Mouse (Mus musculus): Measurements from ENCODE around the gene Gm14434. TPM values are rescaled to one million over a fixed set of nuclear protein-coding genes. Genes with fewer than 3 reads are reported as not detected.
"Not testable (repeated sequence)": the region's sequence is repeated elsewhere in the genome, so short reads cannot be mapped to it uniquely, and the experiment has no call there.

Gm14434 gene
- total RNA-seq (2014; fragmentation: Nextera tagmentation): not detected in 2 replicates
- 14.5 and 15.6 TPM in 2 replicates for total RNA-seq (2017)

GRCm38 (mm10) chr2:176486683-176487082 lies at the start of gene Gm14434:
Gm14434 (minus strand) TSS chr2:176486783.
- not testable (repeated sequence) for ATAC-seq (replicated peaks; ENCODE audit: low FRiP score, low TSS enrichment, poor library complexity, severe bottlenecking)

DNA sequence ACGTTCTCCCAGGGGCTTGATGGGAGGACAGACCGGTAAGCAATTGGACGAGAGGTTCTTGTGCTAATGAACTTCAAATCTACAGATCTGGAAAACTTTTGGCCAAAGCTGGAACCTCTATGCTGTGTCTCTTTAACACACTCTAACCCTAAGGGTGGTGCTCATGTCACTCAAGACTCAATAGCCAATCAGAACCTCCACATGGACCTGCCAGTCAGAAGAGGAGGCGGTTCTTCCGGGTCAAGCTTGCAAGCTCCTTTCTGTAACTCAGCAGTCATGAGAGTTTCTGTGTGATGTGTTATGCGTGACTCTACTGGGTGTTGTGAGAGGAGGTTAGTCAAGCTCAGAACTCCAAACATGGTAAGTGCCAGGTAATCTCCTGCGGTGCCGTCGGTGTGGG lies 34.2 kb upstream of the Gm14434 start, which contains the start of gene Zfp967:
Gene Zfp967, plus strand, starts transcription at position 301 of the 400 bp plus-strand sequence.
- not testable (repeated sequence) for ATAC-seq (replicated peaks; ENCODE audit: low FRiP score, low TSS enrichment, poor library complexity, severe bottlenecking)

- ATAC-seq (replicated peaks; ENCODE audit: low FRiP score, low TSS enrichment, poor library complexity, severe bottlenecking): not testable (repeated sequence)
Measured at GRCm38 (mm10) chr2:176423294-176423693, 63.3 kb downstream of the Gm14434 start, which contains the start of gene Gm14435. Gm14435 (plus strand) TSS chr2:176423594.

Other genes with a start within 250 kb of the Gm14434 start
- not detected in 2 replicates for gene Gm11009, start 167.3 kb downstream of the Gm14434 start, total RNA-seq (2014; fragmentation: Nextera tagmentation)
- gene Gm11009, start 167.3 kb downstream of the Gm14434 start, total RNA-seq (2017): not detected in 2 replicates
- gene Gm14435, start 63.2 kb downstream of the Gm14434 start, total RNA-seq (2014; fragmentation: Nextera tagmentation): 3.8 TPM in 1 of 2 replicates, not detected in the other
- not detected in 2 replicates for gene Gm14435, start 63.2 kb downstream of the Gm14434 start, total RNA-seq (2017)
- gene Zfp967, start 34.3 kb upstream of the Gm14434 start, total RNA-seq (2014; fragmentation: Nextera tagmentation): not detected in 2 replicates
- gene Zfp967, start 34.3 kb upstream of the Gm14434 start, total RNA-seq (2017): not detected in 2 replicates
- gene Gm14308, start 149.6 kb upstream of the Gm14434 start, total RNA-seq (2014; fragmentation: Nextera tagmentation): 0.99 and 39.1 TPM in 2 replicates
- 7.2 TPM in 1 of 2 replicates, not detected in the other for gene Gm14308, start 149.6 kb upstream of the Gm14434 start, total RNA-seq (2017)
- 28.4 and 29.5 TPM in 2 replicates for gene Zfp973, start 183.7 kb upstream of the Gm14434 start, total RNA-seq (2014; fragmentation: Nextera tagmentation)
- 4.6 and 12.6 TPM in 2 replicates for gene Zfp973, start 183.7 kb upstream of the Gm14434 start, total RNA-seq (2017)
- gene Gm14305, start 221.5 kb upstream of the Gm14434 start, total RNA-seq (2014; fragmentation: Nextera tagmentation): 8.7 and 14.1 TPM in 2 replicates
- 15.5 and 29.3 TPM in 2 replicates for gene Gm14305, start 221.5 kb upstream of the Gm14434 start, total RNA-seq (2017)